Mouse (Mus musculus) liver, embryonic 11.5 days (tissue): Measurements from ENCODE around the gene Brinp2. TPM values are rescaled to one million over a fixed set of nuclear protein-coding genes. Genes with fewer than 3 reads are reported as not detected.

Experiments
- ATAC-seq: fragments of 200-750 bp; cut with Nextera tagmentation; replicated peaks from 2 replicates; pipeline ENCODE4 v1.8.0; 2017; ENCODE audit warnings: moderate number of reproducible peaks, mild to moderate bottlenecking, moderate TSS enrichment, moderate library complexity; ENCODE audit not compliant: low FRiP score
- DNase-seq: peaks from one replicate; pipeline ENCODE4 v3.0.0-alpha.2; 2017; ENCODE audit warnings: low spot score
- H3K27ac ChIP-seq: fragments of 300-500 bp; sonication (generic); 2 replicates; pipeline ENCODE4 v1.5.1; 2014; ENCODE audit warnings: mild to moderate bottlenecking, low read depth, low read length, control low read depth
- H3K27me3 ChIP-seq: fragments of 300-500 bp; sonication (generic); replicated peaks from 2 replicates; pipeline ENCODE4 v1.6.1; 2014; ENCODE audit warnings: low read length, mixed read lengths; ENCODE audit not compliant: control insufficient read depth, insufficient read depth
- H3K36me3 ChIP-seq: fragments of 300-500 bp; sonication (generic); 2 replicates; pipeline ENCODE4 v1.6.1; 2014; ENCODE audit warnings: mild to moderate bottlenecking, low read length, moderate library complexity, mixed read lengths; ENCODE audit not compliant: control insufficient read depth, insufficient read depth
- H3K4me1 ChIP-seq: fragments of 300-500 bp; sonication (generic); replicated peaks from 2 replicates; pipeline ENCODE4 v1.6.1; 2014; ENCODE audit warnings: low read length, mixed read lengths; ENCODE audit not compliant: control insufficient read depth, insufficient read depth
- H3K4me2 ChIP-seq: fragments of 300-500 bp; sonication (generic); 2 replicates; pipeline ENCODE4 v1.6.1; 2014; ENCODE audit warnings: mild to moderate bottlenecking, control low read depth, moderate library complexity
- H3K4me3 ChIP-seq: fragments of 300-500 bp; sonication (generic); 2 replicates; pipeline ENCODE4 v1.5.1; 2014; ENCODE audit warnings: low read depth, low read length, control low read depth
- H3K9ac ChIP-seq: fragments of 300-500 bp; sonication (generic); 2 replicates; pipeline ENCODE4 v1.6.1; 2014; ENCODE audit warnings: low read depth, low read length, control low read depth
- H3K9me3 ChIP-seq: fragments of 300-500 bp; sonication (generic); 2 replicates; pipeline ENCODE4 v1.6.1; 2016; ENCODE audit warnings: low read length, inconsistent platforms, mixed read lengths; ENCODE audit not compliant: control insufficient read depth
- WGBS: fragments of 180-500 bp; shearing (Covaris S2); extraction: QIAGEN DNeasy Blood & Tissue Kit; methylation state at CpG from one replicate; pipeline ENCODE4 v1.1.7; 2014; 5-methylcytosine and 5-hydroxymethylcytosine counted together
- polyA plus RNA-seq: library from polyadenylated mRNA; unstranded; fragments of >200 nt; fragmentation: Nextera tagmentation; extraction: Ambion mirVana; gene quantifications from 2 replicates; pipeline ENCODE4 v1.2.1, GENCODE M21; 2014

Gene Brinp2
- 0.44 and 1.0 TPM in 2 replicates for polyA plus RNA-seq

DNA sequence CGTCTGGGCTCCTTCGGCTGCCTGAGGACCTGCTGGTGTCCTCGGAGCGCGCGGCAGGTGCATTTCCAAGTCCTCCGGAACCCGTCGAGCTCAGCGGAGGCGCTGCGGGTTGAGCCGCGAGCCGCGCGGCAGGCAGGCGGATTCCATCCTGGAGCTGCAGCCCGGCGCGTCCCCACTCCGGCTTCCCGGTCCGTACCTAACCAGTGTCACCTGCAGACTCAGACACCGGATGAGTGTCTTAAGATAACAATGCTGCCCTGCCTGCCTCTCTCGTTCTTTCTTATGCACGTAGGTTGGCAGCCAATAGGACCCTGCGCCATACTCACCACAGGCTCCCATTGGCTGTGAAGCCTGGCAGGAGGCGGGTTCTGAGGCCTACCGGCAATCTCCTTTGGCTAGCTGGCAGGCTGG, at the start of gene Brinp2:
Gene Brinp2 (minus strand): TSS at position 276 of the 411 bp plus-strand sequence.
- under 1% methylated on average over 30 of the region's 30 CpGs for WGBS
- Histone ChIP-seq H3K27me3 (peaks cover 40% of the 10 kb centered on the region), H3K4me1 (no peaks in the 10 kb centered on the region), H3K9ac (no peak within 1 kb of the TSS), H3K9me3 (no peaks in the 10 kb centered on the region), H3K36me3 (no peaks in the 10 kb centered on the region), H3K4me2 (peak within 1 kb of the TSS; percentile 75), H3K27ac (no peak within 1 kb of the TSS), H3K4me3 (peak within 1 kb of the TSS; percentile 45)
- ATAC-seq = peak; percentile 89
- peak; percentile 67 for DNase-seq

DNA sequence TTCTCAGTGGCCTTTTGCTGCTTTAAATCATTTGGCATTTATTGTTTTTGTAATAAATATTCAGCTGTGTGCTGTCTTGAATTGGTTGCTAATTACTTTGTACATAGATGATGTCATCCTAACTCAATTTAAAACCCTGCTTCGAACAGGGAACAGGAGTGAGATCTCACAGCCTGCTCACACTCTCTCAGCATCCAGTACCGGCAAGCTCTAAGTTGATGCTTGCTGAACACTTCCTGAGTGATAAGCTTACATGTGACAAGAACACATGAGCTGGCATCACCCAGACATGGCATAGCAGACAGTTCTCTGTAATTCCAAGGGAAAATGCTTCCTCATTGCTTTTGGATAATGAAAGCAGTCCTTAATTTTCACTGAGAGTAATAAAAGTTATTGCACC, 44.8 kb upstream of the Brinp2 start:
- Histone ChIP-seq H3K9ac (no peak overlapping the region), H3K36me3 (no peaks in the 10 kb centered on the region), H3K4me1 (no peaks in the 10 kb centered on the region), H3K27ac (no peak overlapping the region), H3K4me3 (no peak overlapping the region), H3K4me2 (no peak overlapping the region), H3K9me3 (no peaks in the 10 kb centered on the region), H3K27me3 (no peaks in the 10 kb centered on the region)
- WGBS = 66% methylated on average over 2 of the region's 2 CpGs
- DNase-seq = no peak
- ATAC-seq = no peak

DNA sequence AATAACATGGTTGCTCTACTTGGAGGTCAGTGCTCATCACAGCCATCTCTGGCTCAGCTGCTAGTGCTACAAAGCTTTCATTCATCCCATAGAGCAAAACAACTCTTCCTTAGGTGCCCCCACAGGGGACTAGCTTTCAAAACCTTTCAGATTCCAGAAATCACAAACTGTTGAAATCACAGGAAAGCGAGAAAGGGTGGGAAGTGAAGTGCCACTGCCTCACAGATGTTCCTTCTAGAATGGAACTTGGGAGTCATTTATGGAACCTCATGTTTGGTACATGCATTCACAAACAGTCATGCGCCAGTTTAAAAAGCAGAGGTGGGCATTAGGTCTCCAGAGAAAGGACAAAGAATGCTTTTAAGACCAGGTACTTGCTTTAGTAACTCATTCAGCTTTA, 40.9 kb upstream of the Brinp2 start:
- Histone ChIP-seq H3K9ac (no peak overlapping the region), H3K4me1 (no peaks in the 10 kb centered on the region), H3K36me3 (no peaks in the 10 kb centered on the region), H3K4me3 (no peak overlapping the region), H3K9me3 (no peaks in the 10 kb centered on the region), H3K27me3 (no peaks in the 10 kb centered on the region), H3K4me2 (no peak overlapping the region), H3K27ac (no peak overlapping the region)
- DNase-seq = no peak
- 78% methylated on average over 2 of the region's 2 CpGs for WGBS
- ATAC-seq = no peak

DNA sequence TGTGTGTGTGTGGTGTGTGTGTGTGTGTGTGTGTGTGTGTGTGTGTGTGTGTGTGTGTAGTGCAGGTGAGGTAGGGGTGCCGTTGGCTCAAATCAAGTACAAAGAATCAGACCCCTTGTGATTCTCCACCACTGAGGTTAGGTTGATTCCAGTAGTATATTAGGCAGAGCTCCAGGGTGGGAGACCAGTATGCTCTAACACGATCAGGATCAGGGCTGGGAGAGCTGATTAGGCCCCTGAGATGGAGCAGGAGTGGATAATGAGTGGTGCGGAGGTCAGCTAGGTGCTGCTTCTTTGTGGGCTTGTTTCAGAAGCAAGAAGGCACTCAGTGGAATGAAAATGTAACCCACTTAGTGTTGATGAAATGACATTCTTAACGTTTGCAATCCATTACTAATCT, 34.6 kb upstream of the Brinp2 start:
- no peak overlapping the region for H3K9ac ChIP-seq
- no peaks in the 10 kb centered on the region for H3K27me3 ChIP-seq
- no peaks in the 10 kb centered on the region for H3K4me1 ChIP-seq
- WGBS = 72% methylated on average over 4 of the region's 4 CpGs
- H3K9me3 ChIP-seq = no peaks in the 10 kb centered on the region
- no peak overlapping the region for H3K4me2 ChIP-seq
- no peaks in the 10 kb centered on the region for H3K36me3 ChIP-seq
- no peak overlapping the region for H3K4me3 ChIP-seq
- no peak for ATAC-seq
- no peak for DNase-seq
- H3K27ac ChIP-seq = no peak overlapping the region

DNA sequence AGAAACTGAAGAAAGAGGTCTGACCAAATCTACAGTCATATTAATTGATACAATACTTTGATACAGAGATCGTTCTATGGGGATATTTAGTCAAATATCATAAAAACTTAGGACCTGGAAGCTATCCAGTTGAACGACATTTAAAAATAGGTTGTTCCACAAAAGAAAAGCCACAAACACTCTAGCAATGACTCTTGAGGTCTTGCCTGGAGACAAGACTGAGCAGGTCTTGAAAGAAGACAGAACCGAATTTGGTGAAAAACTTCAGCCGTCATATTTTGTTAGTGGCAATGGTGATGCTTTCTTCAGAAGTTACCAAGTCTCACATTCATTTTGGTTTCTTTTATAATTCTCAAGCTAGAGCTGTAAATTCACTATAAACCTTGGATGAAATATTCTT, 32.9 kb upstream of the Brinp2 start:
- Histone ChIP-seq H3K36me3 (no peaks in the 10 kb centered on the region), H3K4me1 (no peaks in the 10 kb centered on the region), H3K4me3 (no peak overlapping the region), H3K27me3 (no peaks in the 10 kb centered on the region), H3K4me2 (no peak overlapping the region), H3K9ac (no peak overlapping the region), H3K9me3 (no peaks in the 10 kb centered on the region), H3K27ac (no peak overlapping the region)
- ATAC-seq = no peak
- WGBS = 86% methylated on average over 4 of the region's 4 CpGs
- DNase-seq = no peak

DNA sequence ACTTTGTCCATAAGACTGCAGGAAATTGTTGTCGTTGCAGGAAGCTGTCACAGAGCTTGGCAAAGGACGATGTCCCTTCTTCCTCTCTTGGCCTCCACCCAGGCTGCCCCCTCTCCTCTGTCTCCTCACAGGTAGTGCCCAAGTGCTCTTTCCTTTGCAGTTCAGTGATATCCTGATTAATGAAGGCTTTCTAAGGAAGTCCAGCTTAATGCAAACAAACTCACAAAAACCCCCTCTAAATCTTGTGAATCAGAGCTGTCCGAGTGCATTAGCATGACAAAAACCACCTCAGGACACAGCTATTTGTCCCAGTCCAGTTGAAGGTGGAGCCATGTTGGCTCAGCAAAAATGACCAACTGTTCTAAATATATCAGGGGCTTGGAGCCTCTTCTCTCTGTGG, 30.7 kb upstream of the Brinp2 start:
- H3K9me3 ChIP-seq = no peaks in the 10 kb centered on the region
- H3K9ac ChIP-seq = no peak overlapping the region
- no peak overlapping the region for H3K4me2 ChIP-seq
- no peak for ATAC-seq
- no peaks in the 10 kb centered on the region for H3K36me3 ChIP-seq
- H3K4me3 ChIP-seq = no peak overlapping the region
- H3K27ac ChIP-seq = no peak overlapping the region
- DNase-seq = no peak
- no peaks in the 10 kb centered on the region for H3K4me1 ChIP-seq
- WGBS = 28% methylated on average over 3 of the region's 3 CpGs
- H3K27me3 ChIP-seq = no peaks in the 10 kb centered on the region

DNA sequence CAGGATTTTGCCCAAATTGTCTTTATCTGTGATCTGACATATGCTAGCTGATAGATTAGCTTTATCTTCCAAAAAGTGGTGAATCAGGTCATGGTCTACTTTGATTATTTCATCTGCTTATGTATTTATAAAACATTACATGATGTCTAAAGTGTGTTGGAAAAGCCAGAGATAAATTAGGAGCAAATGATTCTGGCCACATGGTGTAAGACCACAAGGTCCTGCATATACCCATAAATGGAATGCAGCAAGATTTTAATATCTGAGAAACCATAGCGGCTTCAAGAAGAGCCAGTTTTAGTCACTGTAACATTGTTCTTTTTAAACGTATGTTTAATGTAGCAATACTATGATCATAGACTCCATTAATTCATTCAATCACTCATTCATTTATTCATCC, 29.2 kb upstream of the Brinp2 start:
- no peak overlapping the region for H3K4me2 ChIP-seq
- DNase-seq (no peak), ATAC-seq (no peak)
- H3K4me1 ChIP-seq = no peaks in the 10 kb centered on the region
- no peak overlapping the region for H3K9ac ChIP-seq
- no peaks in the 10 kb centered on the region for H3K36me3 ChIP-seq
- no peak overlapping the region for H3K4me3 ChIP-seq
- no peak overlapping the region for H3K27ac ChIP-seq
- WGBS = 90% methylated on average over 2 of the region's 2 CpGs
- no peaks in the 10 kb centered on the region for H3K9me3 ChIP-seq
- no peaks in the 10 kb centered on the region for H3K27me3 ChIP-seq

DNA sequence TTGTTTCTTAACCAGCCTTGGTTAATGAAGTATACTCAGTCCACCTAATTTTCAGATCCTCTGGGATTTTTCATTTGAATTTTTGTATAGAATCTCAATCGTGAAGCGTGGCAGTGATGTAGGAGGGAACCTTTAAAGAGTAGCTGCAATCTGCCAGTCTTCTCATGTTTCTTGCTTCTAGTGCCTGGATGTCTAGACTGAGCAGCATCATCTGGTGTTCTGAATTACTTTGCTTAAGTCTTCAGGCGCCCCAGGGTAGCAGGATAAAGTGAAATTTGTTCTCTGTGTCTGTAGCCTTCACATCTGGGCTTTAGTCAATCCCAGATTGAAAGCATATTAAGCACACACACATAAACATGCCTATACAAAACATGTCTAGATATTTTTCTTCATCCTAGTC, 27.1 kb upstream of the Brinp2 start:
- DNase-seq = no peak
- 77% methylated on average over 3 of the region's 3 CpGs for WGBS
- H3K4me2 ChIP-seq = no peak overlapping the region
- H3K4me1 ChIP-seq = no peaks in the 10 kb centered on the region
- no peaks in the 10 kb centered on the region for H3K27me3 ChIP-seq
- H3K4me3 ChIP-seq = no peak overlapping the region
- no peak overlapping the region for H3K27ac ChIP-seq
- H3K9me3 ChIP-seq = no peaks in the 10 kb centered on the region
- no peak for ATAC-seq
- no peak overlapping the region for H3K9ac ChIP-seq
- no peaks in the 10 kb centered on the region for H3K36me3 ChIP-seq

DNA sequence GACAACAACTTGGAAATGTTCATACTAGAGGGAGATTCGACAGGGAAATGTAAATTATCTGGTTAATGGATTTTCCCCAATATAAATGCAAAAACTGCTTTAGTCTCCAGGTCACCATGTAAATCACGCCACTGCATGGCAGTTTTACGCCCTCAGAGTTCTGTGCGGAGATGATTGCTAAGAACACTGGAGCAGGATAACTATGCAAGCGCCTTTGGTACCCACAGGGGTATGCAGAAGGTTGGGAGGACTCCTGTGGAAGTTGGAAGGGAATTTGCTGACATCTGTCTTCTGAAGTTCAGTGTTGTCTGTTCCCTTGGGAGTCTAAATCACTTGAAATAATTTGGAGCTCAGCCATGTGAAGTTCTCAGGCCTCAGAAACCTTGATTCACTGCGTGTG, 26.2 kb upstream of the Brinp2 start:
- Histone ChIP-seq H3K9ac (no peak overlapping the region), H3K4me2 (no peak overlapping the region), H3K27me3 (no peaks in the 10 kb centered on the region), H3K9me3 (no peaks in the 10 kb centered on the region), H3K4me3 (no peak overlapping the region), H3K4me1 (no peaks in the 10 kb centered on the region), H3K36me3 (no peaks in the 10 kb centered on the region), H3K27ac (no peak overlapping the region)
- ATAC-seq = no peak
- no peak for DNase-seq
- WGBS = 81% methylated on average over 6 of the region's 6 CpGs
